Mouse (Mus musculus) CD4-positive, CD25-positive, alpha-beta regulatory T cell, adult 4 months (primary cell): Measurements from ENCODE around the gene Aip. TPM values are rescaled to one million over a fixed set of nuclear protein-coding genes. Genes with fewer than 3 reads are reported as not detected.
"Not testable (repeated sequence)": the region's sequence is repeated elsewhere in the genome, so short reads cannot be mapped to it uniquely, and the experiment has no call there.

Experiments
- ATAC-seq: one replicate; pipeline ENCODE4 v1.8.0; 2017
- polyA plus RNA-seq, 2 experiments: library from polyadenylated mRNA; unstranded; fragments of 100-300 nt; shearing (Covaris generic); gene quantifications; one replicate each; pipeline ENCODE4 v1.2.1; 2017

The Aip gene
- polyA plus RNA-seq, 2 experiments from 2014 or later = 179 to 208 TPM

- ATAC-seq = no peak
These were observed 8.7 kb upstream of the Aip start for GRCm38 (mm10) chr19:4134354-4134753.

- no peak for ATAC-seq
These were observed 6.1 kb upstream of the Aip start for GRCm38 (mm10) chr19:4131768-4132167.

- ATAC-seq = no peak
These were observed 5.4 kb upstream of the Aip start for GRCm38 (mm10) chr19:4131075-4131474.

GRCm38 (mm10) chr19:4130106-4130505 is 4.4 kb upstream of the Aip start:
- ATAC-seq = no peak

- ATAC-seq = no peak
These were observed 3.8 kb upstream of the Aip start for GRCm38 (mm10) chr19:4129462-4129861.

GRCm38 (mm10) chr19:4126759-4127495 is 1.3 kb upstream of the Aip start:
- no peak for ATAC-seq

- ATAC-seq = not testable (repeated sequence)
These were observed 390 bp downstream of the Aip start for GRCm38 (mm10) chr19:4125268-4125667.

- no peak for ATAC-seq
These were observed 1.2 kb downstream of the Aip start for GRCm38 (mm10) chr19:4124432-4124831.

GRCm38 (mm10) chr19:4122411-4123370 is 3.0 kb downstream of the Aip start:
- ATAC-seq = no peak

GRCm38 (mm10) chr19:4121896-4122295 is 3.8 kb downstream of the Aip start:
- ATAC-seq = not testable (repeated sequence)

GRCm38 (mm10) chr19:4121097-4121805 is 4.4 kb downstream of the Aip start:
- ATAC-seq = peak; percentile 59

- no peak for ATAC-seq
These were observed 5.2 kb downstream of the Aip start for GRCm38 (mm10) chr19:4120496-4120895.

GRCm38 (mm10) chr19:4119716-4120487 is 5.8 kb downstream of the Aip start:
- ATAC-seq = peak; percentile 76

GRCm38 (mm10) chr19:4118350-4118749 is 7.3 kb downstream of the Aip start:
- no peak for ATAC-seq

- ATAC-seq = no peak
These were observed 8.7 kb downstream of the Aip start for GRCm38 (mm10) chr19:4117006-4117405.

GRCm38 (mm10) chr19:4115816-4116215 is 9.8 kb downstream of the Aip start:
- no peak for ATAC-seq

- ATAC-seq = no peak
These were observed 10.5 kb downstream of the Aip start for GRCm38 (mm10) chr19:4115144-4115543.

GRCm38 (mm10) chr19:4114551-4114950 is 11.1 kb downstream of the Aip start:
- no peak for ATAC-seq

- ATAC-seq = peak; percentile 84
These were observed 11.8 kb downstream of the Aip start for GRCm38 (mm10) chr19:4113806-4114230.

- peak; percentile 19 for ATAC-seq
These were observed 12.4 kb downstream of the Aip start for GRCm38 (mm10) chr19:4113186-4113805.
